Mouse (Mus musculus) heart, adult 2 months (tissue): ENCODE measurements around the gene Adar.

Experiments used
- CTCF ChIP-seq: fragments of 200-600 bp; IDR thresholded peaks from 2 replicates; pipeline ENCODE4 v1.8.1; 2022; ENCODE audit warnings: antibody characterized with exemption, mild to moderate bottlenecking, moderate library complexity
- POLR2A ChIP-seq: fragments of 200-500 bp; IDR thresholded peaks from 2 replicates; pipeline ENCODE4 v1.6.1; 2011; ENCODE audit warnings: mild to moderate bottlenecking, low read depth, low read length, control low read depth; ENCODE audit not compliant: insufficient read depth

DNA sequence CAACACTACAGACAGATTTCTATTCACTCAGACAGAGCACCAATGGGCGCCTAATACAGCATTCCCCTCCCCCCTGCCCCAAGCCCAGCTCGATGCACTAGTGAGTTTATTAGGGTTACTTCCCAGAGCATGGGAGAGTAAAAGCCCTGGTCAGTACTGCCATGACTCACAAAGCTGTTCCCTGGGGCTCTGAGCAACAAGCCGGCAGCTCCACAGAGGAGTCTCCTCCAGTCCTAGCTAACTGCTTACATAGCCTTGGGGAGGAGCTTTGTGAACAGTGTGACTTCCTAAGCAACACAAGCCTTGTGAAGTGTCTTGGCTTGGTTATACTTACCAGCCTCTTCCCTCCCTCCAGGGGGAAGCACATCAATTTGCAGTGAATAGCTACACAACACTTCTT is 11.2 kb upstream of the Adar start:
- TF ChIP-seq CTCF (no peak), POLR2A (no peak)
